Mouse (Mus musculus): Measurements from ENCODE around the gene Polr3gl. TPM values are rescaled to one million over a fixed set of nuclear protein-coding genes. Genes with fewer than 3 reads are reported as not detected.
A peak's percentile ranks its signal among the peaks of the same experiment; 100 is the strongest.

Polr3gl gene
- polyA plus RNA-seq, 1 experiment = 44.5 TPM

- no peaks in the 10 kb centered on the region; the same call in 1 of the 2 replicates for H3K4me1 ChIP-seq (ENCODE audit: control insufficient read depth, insufficient read depth, low read length)
- TF ChIP-seq POLR2A (IDR thresholded peaks at IDR 0.05; ENCODE audit: extremely low read depth, insufficient read depth, low read length) (no peak), CTCF (IDR thresholded peaks at IDR 0.05; ENCODE audit: extremely low read depth, insufficient read depth, low read length) (no peak)
- H3K4me3 ChIP-seq (ENCODE audit: insufficient read depth, low read length) = no peak overlapping the region
- H3K27ac ChIP-seq (ENCODE audit: insufficient read depth, low read length) = no peak overlapping the region
These were observed 39.7 kb downstream of the Polr3gl start for GRCm38 (mm10) chr3:96554251-96554650.

DNA sequence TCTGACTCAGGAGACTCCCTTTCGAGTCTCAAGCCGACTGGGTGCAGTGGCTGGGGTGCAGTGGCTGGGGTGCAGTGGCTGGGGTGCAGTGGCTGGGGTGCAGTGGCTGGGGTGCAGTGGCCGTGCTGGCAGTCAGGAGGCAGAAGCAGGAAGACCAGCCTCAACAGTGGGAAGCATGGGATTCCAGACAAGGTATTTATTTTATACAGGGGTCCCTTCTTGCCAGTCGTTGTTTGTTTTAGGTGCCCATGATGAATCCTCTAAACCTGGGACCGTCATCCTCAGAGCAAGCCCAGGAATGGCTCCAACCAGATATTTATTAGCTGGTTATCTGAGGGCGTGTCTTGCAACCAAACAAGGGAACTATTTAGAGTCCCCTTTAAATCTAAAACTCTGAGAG, 40.4 kb downstream of the Polr3gl start:
- Histone ChIP-seq H3K4me1 (ENCODE audit: control insufficient read depth, insufficient read depth, low read length) (no peaks in the 10 kb centered on the region; the same call in 1 of the 2 replicates), H3K27ac (ENCODE audit: insufficient read depth, low read length) (no peak overlapping the region), H3K4me3 (ENCODE audit: insufficient read depth, low read length) (no peak overlapping the region)
- TF ChIP-seq POLR2A (IDR thresholded peaks at IDR 0.05; ENCODE audit: extremely low read depth, insufficient read depth, low read length) (no peak), CTCF (IDR thresholded peaks at IDR 0.05; ENCODE audit: extremely low read depth, insufficient read depth, low read length) (no peak)

GRCm38 (mm10) chr3:96551890-96552289, 42.1 kb downstream of the Polr3gl start:
- Histone ChIP-seq H3K4me3 (ENCODE audit: insufficient read depth, low read length) (no peak overlapping the region), H3K27ac (ENCODE audit: insufficient read depth, low read length) (no peak overlapping the region), H3K4me1 (ENCODE audit: control insufficient read depth, insufficient read depth, low read length) (no peaks in the 10 kb centered on the region; the same call in 1 of the 2 replicates)
- TF ChIP-seq CTCF (IDR thresholded peaks at IDR 0.05; ENCODE audit: extremely low read depth, insufficient read depth, low read length) = no peak

DNA sequence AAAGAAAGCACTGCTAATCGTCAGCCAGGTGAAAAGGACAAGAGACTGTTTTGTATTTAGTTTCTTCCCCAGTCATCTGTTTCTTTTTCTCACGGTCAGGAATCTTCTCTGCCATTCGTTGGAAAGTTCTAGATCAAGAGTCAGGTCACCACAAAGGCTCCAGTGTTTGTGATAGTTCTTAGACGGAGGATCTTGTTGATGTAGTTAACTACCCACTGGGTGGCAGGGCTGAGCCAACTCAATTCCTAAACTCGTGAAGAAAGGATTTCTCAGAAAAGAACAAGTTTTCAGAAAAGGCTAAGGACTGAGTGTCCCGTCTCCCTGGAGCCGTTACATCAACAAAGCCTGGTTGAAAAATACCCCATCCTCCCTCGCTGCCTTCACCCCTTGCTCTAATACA, 42.8 kb downstream of the Polr3gl start:
- H3K4me1 ChIP-seq (ENCODE audit: control insufficient read depth, insufficient read depth, low read length) = no peaks in the 10 kb centered on the region
- TF ChIP-seq POLR2A (IDR thresholded peaks at IDR 0.05; ENCODE audit: extremely low read depth, insufficient read depth, low read length) (no peak), CTCF (IDR thresholded peaks at IDR 0.05; ENCODE audit: extremely low read depth, insufficient read depth, low read length) (peak; percentile 63)
- H3K27ac ChIP-seq (ENCODE audit: insufficient read depth, low read length) = no peak overlapping the region
- no peak overlapping the region for H3K4me3 ChIP-seq (ENCODE audit: insufficient read depth, low read length)

- no peak for TF ChIP-seq POLR2A (IDR thresholded peaks at IDR 0.05; ENCODE audit: extremely low read depth, insufficient read depth, low read length)
- no peak for TF ChIP-seq CTCF (IDR thresholded peaks at IDR 0.05; ENCODE audit: extremely low read depth, insufficient read depth, low read length)
These were observed 44.6 kb downstream of the Polr3gl start for GRCm38 (mm10) chr3:96549346-96549745.

DNA sequence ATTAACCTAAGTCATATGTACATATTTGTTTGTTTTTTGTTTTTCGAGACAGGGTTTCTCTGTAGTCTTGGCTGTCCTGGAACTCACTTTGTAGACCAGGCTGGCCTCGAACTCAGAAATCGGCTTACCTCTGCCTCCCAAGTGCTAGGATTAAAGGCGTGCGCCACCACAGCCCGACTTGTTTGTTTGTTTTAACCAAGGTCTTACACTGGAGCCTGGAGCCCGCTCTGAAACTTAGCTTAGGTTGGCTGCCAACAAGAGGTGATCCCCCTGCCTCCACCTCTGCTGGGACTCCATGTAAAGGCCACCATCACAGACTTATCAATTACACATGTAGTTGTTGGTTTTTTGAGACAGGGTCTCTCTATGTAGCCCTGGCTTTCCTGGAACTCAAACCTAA, 45.2 kb downstream of the Polr3gl start:
- TF ChIP-seq POLR2A (IDR thresholded peaks at IDR 0.05; ENCODE audit: extremely low read depth, insufficient read depth, low read length) = no peak
- no peak for TF ChIP-seq CTCF (IDR thresholded peaks at IDR 0.05; ENCODE audit: extremely low read depth, insufficient read depth, low read length)
- H3K4me3 ChIP-seq (ENCODE audit: insufficient read depth, low read length) = no peak overlapping the region
- H3K27ac ChIP-seq (ENCODE audit: insufficient read depth, low read length) = no peak overlapping the region
- no peaks in the 10 kb centered on the region for H3K4me1 ChIP-seq (ENCODE audit: control insufficient read depth, insufficient read depth, low read length)

More at GRCm38 (mm10) chr3:96549346-96549745, 44.6 kb downstream of the Polr3gl start:
- Histone ChIP-seq H3K4me3 (ENCODE audit: insufficient read depth, low read length) (no peak overlapping the region), H3K27ac (ENCODE audit: insufficient read depth, low read length) (no peak overlapping the region), H3K4me1 (ENCODE audit: control insufficient read depth, insufficient read depth, low read length) (no peaks in the 10 kb centered on the region)

GRCm38 (mm10) chr3:96547389-96547960, 46.5 kb downstream of the Polr3gl start:
- Histone ChIP-seq H3K27ac (ENCODE audit: insufficient read depth, low read length) (no peak overlapping the region), H3K4me3 (ENCODE audit: insufficient read depth, low read length) (no peak overlapping the region), H3K4me1 (ENCODE audit: control insufficient read depth, insufficient read depth, low read length) (no peaks in the 10 kb centered on the region)
- TF ChIP-seq POLR2A (IDR thresholded peaks at IDR 0.05; ENCODE audit: extremely low read depth, insufficient read depth, low read length) (no peak), CTCF (IDR thresholded peaks at IDR 0.05; ENCODE audit: extremely low read depth, insufficient read depth, low read length) (peak; percentile 80)

DNA sequence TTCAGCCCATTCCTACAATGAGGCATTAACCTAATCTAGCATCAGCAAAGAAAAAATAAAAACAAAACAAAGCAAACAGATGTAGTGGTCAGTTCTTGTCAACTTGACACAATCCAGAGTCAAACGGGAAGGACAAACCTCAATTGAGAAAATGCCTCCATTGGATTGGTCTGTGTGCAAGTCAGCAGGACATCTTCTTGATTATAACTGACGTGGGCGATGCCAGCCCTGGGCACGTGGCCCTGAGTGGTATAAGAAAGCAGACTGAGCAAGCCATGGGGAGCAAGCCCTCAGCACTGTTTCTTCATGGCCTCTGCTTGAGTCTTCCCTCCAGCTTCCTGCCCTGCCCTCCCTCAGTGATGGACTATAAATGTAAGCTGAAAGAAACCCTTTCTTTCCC, 47.1 kb downstream of the Polr3gl start:
- TF ChIP-seq POLR2A (IDR thresholded peaks at IDR 0.05; ENCODE audit: extremely low read depth, insufficient read depth, low read length) = no peak
- no peak for TF ChIP-seq CTCF (IDR thresholded peaks at IDR 0.05; ENCODE audit: extremely low read depth, insufficient read depth, low read length)
- no peak overlapping the region for H3K4me3 ChIP-seq (ENCODE audit: insufficient read depth, low read length)

GRCm38 (mm10) chr3:96545565-96545964, 48.4 kb downstream of the Polr3gl start:
- no peak overlapping the region for H3K4me3 ChIP-seq (ENCODE audit: insufficient read depth, low read length)
- no peaks in the 10 kb centered on the region for H3K4me1 ChIP-seq (ENCODE audit: control insufficient read depth, insufficient read depth, low read length)
- no peak overlapping the region for H3K27ac ChIP-seq (ENCODE audit: insufficient read depth, low read length)
- TF ChIP-seq CTCF (IDR thresholded peaks at IDR 0.05; ENCODE audit: extremely low read depth, insufficient read depth, low read length) (peak; percentile 20; the same call in 1 of the 2 replicates), POLR2A (IDR thresholded peaks at IDR 0.05; ENCODE audit: extremely low read depth, insufficient read depth, low read length) (no peak)

More for the DNA sequence above, 47.1 kb downstream of the Polr3gl start:
- Histone ChIP-seq H3K4me1 (ENCODE audit: control insufficient read depth, insufficient read depth, low read length) (no peaks in the 10 kb centered on the region), H3K27ac (ENCODE audit: insufficient read depth, low read length) (no peak overlapping the region)

DNA sequence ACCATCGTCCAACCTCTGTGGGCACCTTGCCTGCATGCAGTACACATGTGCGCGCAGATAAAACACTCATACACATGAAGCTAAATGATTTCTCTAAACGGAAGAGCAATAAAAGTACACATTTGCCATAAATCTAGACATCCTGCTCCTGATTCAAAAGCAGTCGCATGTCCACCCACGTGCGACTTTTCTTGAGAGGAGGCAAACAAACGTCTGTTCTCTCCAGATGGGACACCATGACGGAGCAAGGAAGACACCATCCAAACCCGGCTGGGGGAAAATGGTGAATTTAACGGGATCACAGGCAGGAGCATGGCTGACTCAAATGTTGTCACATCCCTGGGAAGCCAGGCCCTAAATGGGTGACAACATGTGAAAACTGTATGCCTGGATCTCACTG, 50.6 kb downstream of the Polr3gl start:
- no peaks in the 10 kb centered on the region for H3K4me1 ChIP-seq (ENCODE audit: control insufficient read depth, insufficient read depth, low read length)
- H3K27ac ChIP-seq (ENCODE audit: insufficient read depth, low read length) = no peak overlapping the region
- H3K4me3 ChIP-seq (ENCODE audit: insufficient read depth, low read length) = no peak overlapping the region
- TF ChIP-seq CTCF (IDR thresholded peaks at IDR 0.05; ENCODE audit: extremely low read depth, insufficient read depth, low read length) (no peak), POLR2A (IDR thresholded peaks at IDR 0.05; ENCODE audit: extremely low read depth, insufficient read depth, low read length) (no peak)
